Mouse (Mus musculus) myocyte (in vitro differentiated cells): ENCODE data around the gene Yipf4.

Experiments used
- E2F4 ChIP-seq: IDR thresholded peaks from one replicate; pipeline ENCODE4 v1.6.1; 2011; ENCODE audit warnings: mild to moderate bottlenecking, control low read depth, moderate library complexity; ENCODE audit not compliant: insufficient read depth
- POLR2A ChIP-seq: IDR thresholded peaks from one replicate; pipeline ENCODE4 v1.6.1; 2011; ENCODE audit warnings: low read depth, mild to moderate bottlenecking, control low read depth, moderate library complexity; ENCODE audit not compliant: insufficient read length
- POLR2AphosphoS2 ChIP-seq: IDR thresholded peaks from one replicate; pipeline ENCODE4 v1.6.1; 2011; ENCODE audit warnings: low read depth, control low read depth; ENCODE audit not compliant: insufficient read length
- REST ChIP-seq: IDR thresholded peaks from one replicate; pipeline ENCODE4 v1.6.1; 2011; ENCODE audit warnings: mild to moderate bottlenecking, control low read depth, moderate library complexity; ENCODE audit not compliant: insufficient read depth, insufficient read length

DNA sequence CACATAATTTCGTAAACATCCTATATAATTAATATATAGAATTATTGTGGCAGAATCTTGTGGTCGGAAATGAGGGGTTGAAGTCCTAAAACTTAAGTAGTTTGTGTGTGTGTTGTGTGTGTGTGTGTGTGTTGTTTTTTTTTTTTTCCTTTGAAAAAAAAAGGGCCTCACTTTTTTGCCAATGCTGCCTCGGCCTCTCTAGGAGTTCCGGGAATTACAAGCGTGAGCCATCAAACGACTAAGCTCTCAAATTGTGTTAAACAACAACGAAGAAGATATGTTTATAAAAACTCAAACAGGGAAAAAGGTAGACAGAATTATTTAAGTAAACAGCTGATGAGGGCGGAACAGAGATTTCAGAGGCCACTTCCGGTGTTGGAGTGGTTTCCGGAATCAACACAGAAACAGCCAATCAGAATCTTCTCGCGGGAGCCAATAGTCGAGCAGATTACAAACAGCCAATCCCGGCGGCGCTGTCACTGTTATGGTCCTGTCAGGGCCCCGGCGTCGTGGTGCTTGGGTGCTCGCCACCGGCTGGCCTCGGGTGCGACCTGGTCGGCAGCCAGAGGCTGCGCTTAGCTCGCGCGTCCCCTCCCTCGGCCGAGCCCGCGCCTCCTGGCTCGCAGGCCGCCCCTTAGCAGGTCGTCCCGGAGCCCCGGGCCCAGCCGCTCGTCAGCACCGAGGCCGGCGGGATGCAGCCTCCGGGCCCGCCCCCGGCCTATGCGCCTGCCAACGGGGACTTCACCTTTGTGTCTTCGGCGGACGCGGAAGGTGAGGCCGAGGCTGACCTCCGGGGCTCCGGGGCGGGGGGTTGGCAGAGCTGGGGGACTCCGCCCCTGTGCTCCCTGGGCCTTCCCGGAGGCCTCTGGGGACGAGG is at the start of gene Yipf4:
- TF ChIP-seq POLR2AphosphoS2 = peak; percentile 85
- peak; percentile 88 for TF ChIP-seq POLR2A
- TF ChIP-seq E2F4 = no peak
- TF ChIP-seq REST = no peak
